22 mouse cellular contexts compared by ENCODE assay signal in the genomic region with DNA sequence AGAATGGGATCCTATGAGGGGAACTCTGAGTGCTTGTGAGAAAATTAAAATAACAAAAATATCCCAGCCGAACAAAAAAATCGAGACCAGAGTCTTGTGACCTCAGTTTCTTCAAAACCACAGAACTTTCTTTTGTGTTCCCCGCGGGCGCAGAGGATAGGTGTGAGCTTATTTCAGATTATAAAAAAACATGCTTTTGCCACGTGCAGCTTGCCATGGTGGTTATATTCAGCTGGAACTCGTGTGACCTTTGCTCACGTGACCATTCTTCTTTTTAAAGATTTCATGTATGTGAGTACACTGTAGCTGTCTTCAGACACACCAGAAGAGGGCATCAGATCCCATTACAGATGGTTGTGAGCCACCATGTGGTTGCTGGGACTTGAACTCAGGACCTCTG. TPM values are rescaled to one million over a fixed set of nuclear protein-coding genes. Genes with fewer than 3 reads are reported as not detected.
DNase-seq lines count a peak whose midpoint lies in the region; ATAC-seq and TF ChIP-seq lines count a peak whose summit lies in the region.
"Had no signal": no experiment of that assay in that cellular context is flagged by ENCODE, and none has a peak within 500 bp of the region (broad histone marks: within the 10 kb centered on the region; RNA-seq: fewer than 3 reads in every experiment).

No protein-coding gene starts in this region.

- no peak for DNase-seq in midbrain, embryonic 10.5 days (ENCODE audit: low spot score)
- DNase-seq in CH12.LX (ENCODE audit: extremely low read depth): peak; percentile 12
- peak; percentile 44 for DNase-seq in splenic B cell, adult 2 months (ENCODE audit: low read depth, low spot score)
- no peak for DNase-seq in ovary, postnatal 14 days (ENCODE audit: low spot score)
- DNase-seq: adrenal gland, postnatal 14 days; B cell, adult 2 months; cerebellum, adult 11-12 months; cerebellum, adult 9-10 months; cerebellum, postnatal 25 days; gastrocnemius, postnatal 36 days; heart, adult 18-20 months; heart, postnatal 14 days had no signal

- no peaks in the 10 kb centered on the region for H3K9me3 ChIP-seq in heart, embryonic 13.5 days
- no peaks in the 10 kb centered on the region for H3K9me3 ChIP-seq in heart, embryonic 11.5 days (replicated peaks; ENCODE audit: control insufficient read depth, low read length)
- H3K9me3 ChIP-seq in midbrain, embryonic 15.5 days: no peaks in the 10 kb centered on the region
- H3K9me3 ChIP-seq in midbrain, embryonic 10.5 days (replicated peaks): no peaks in the 10 kb centered on the region
- no peaks in the 10 kb centered on the region for H3K9me3 ChIP-seq in CH12.LX (replicated peaks; ENCODE audit: low read length)
- H3K9me3 ChIP-seq: embryonic facial prominence, embryonic 12.5 days; forebrain, embryonic 15.5 days; hindbrain, embryonic 12.5 days had no signal

- no peak for TF ChIP-seq CTCF in CH12.LX (conservative IDR thresholded peaks at IDR 0.05 in 1 of 2, IDR thresholded peaks at IDR 0.05 in 1 of 2; ENCODE audit: low read depth in 2 of 2, low read length in 2 of 2)

- no peak overlapping the region for H3K9ac ChIP-seq in heart, embryonic 13.5 days
- H3K9ac ChIP-seq in heart, embryonic 11.5 days (ENCODE audit: low read depth, low read length): no peak overlapping the region
- no peak overlapping the region for H3K9ac ChIP-seq in midbrain, embryonic 15.5 days
- no peak overlapping the region for H3K9ac ChIP-seq in CH12.LX (ENCODE audit: insufficient read depth, low read depth)
- H3K9ac ChIP-seq: embryonic facial prominence, embryonic 12.5 days; forebrain, embryonic 15.5 days; hindbrain, embryonic 12.5 days had no signal

- in situ Hi-C loops in CH12.LX (cut with MboI; ENCODE audit: low pct_ligation_motif_present, low pct_unique_long_range_greater_than_20kb, low sequenced_read_pairs): loop anchor here (5.0 kb wide), 2 partner anchors 68 to 223 kb away; no protein-coding TSS in a partner anchor

- whole genome bisulfite sequencing in heart, embryonic 13.5 days: 84% methylated on average over 8 of the region's 8 CpGs
- 83% methylated on average over 8 of the region's 8 CpGs for WGBS in heart, embryonic 11.5 days (ENCODE audit: insufficient replicate concordance)
- 91% methylated on average over 8 of the region's 8 CpGs for WGBS in midbrain, embryonic 15.5 days
- WGBS in midbrain, embryonic 10.5 days: 89% methylated on average over 8 of the region's 8 CpGs

- ATAC-seq in heart, embryonic 13.5 days (ENCODE audit: extremely low read depth, insufficient number of reproducible peaks, low FRiP score, low TSS enrichment): no peak
- ATAC-seq in heart, embryonic 11.5 days (replicated peaks; ENCODE audit: insufficient number of reproducible peaks, low FRiP score, low TSS enrichment): no peak
- ATAC-seq in midbrain, embryonic 15.5 days (replicated peaks): no peak
- ATAC-seq: activated CD4-positive, CD25-positive, alpha-beta regulatory T cell, adult 4 months; CD4-positive, CD25-positive, alpha-beta regulatory T cell, adult 4 months; forebrain, embryonic 15.5 days; intestine, embryonic 16.5 days; Patski had no signal

- no peak for TF ChIP-seq EP300 in CH12.LX (IDR thresholded peaks at IDR 0.05; ENCODE audit: low read length)

- H3K4me2 ChIP-seq in heart, embryonic 13.5 days: no peak overlapping the region
- H3K4me2 ChIP-seq in heart, embryonic 11.5 days: no peak overlapping the region
- H3K4me2 ChIP-seq in midbrain, embryonic 15.5 days: no peak overlapping the region
- H3K4me2 ChIP-seq in CH12.LX (ENCODE audit: insufficient read depth, low read depth, poor library complexity, severe bottlenecking): no peak overlapping the region
- H3K4me2 ChIP-seq: embryonic facial prominence, embryonic 12.5 days; forebrain, embryonic 15.5 days; hindbrain, embryonic 12.5 days had no signal

- dilution Hi-C loops in CH12.LX (cut with MboI; ENCODE audit: extremely low pct_ligation_motif_present, extremely low pct_unique_long_range_greater_than_20kb, low sequenced_read_pairs): no loop called here

- peak overlapping the region; percentile 79; the same call in 1 of the 2 replicates for H3K27ac ChIP-seq in heart, embryonic 13.5 days (replicated peaks)
- no peak overlapping the region for H3K27ac ChIP-seq in heart, embryonic 11.5 days (ENCODE audit: low read depth, low read length)
- peak overlapping the region; percentile 50; the same call in 1 of the 2 replicates for H3K27ac ChIP-seq in midbrain, embryonic 15.5 days
- H3K27ac ChIP-seq in midbrain, embryonic 10.5 days (replicated peaks): no peak overlapping the region
- H3K27ac ChIP-seq in CH12.LX (ENCODE audit: insufficient read depth, low read depth): no peak overlapping the region
- H3K27ac ChIP-seq: hindbrain, embryonic 12.5 days had no signal

- H3K79me2 ChIP-seq in CH12.LX (replicated peaks; ENCODE audit: control insufficient read depth, extremely low read depth, insufficient read depth, poor library complexity, severe bottlenecking): no peaks in the 10 kb centered on the region

- TF ChIP-seq POLR2A in CH12.LX (IDR thresholded peaks at IDR 0.05; ENCODE audit: low read depth, low read length): no peak

- peaks cover 45% of the 10 kb centered on the region for H3K4me1 ChIP-seq in heart, embryonic 13.5 days
- H3K4me1 ChIP-seq in heart, embryonic 11.5 days (ENCODE audit: control insufficient read depth, insufficient read depth, low read length): peaks cover 15% of the 10 kb centered on the region
- H3K4me1 ChIP-seq in midbrain, embryonic 15.5 days: no peaks in the 10 kb centered on the region
- H3K4me1 ChIP-seq in midbrain, embryonic 10.5 days: no peaks in the 10 kb centered on the region
- H3K4me1 ChIP-seq in CH12.LX (ENCODE audit: control insufficient read depth in 1 of 2, insufficient read depth in 2 of 2): peaks cover 5 to 24% of the 10 kb centered on the region in 2 experiments; a peak in 3 of 4 replicates

- peaks cover 16% of the 10 kb centered on the region for H3K36me3 ChIP-seq in heart, embryonic 13.5 days
- no peaks in the 10 kb centered on the region for H3K36me3 ChIP-seq in heart, embryonic 11.5 days (ENCODE audit: control insufficient read depth, insufficient read depth, low read length)
- peaks cover 3% of the 10 kb centered on the region; the same call in 1 of the 2 replicates for H3K36me3 ChIP-seq in midbrain, embryonic 15.5 days (replicated peaks)
- H3K36me3 ChIP-seq in midbrain, embryonic 10.5 days: peaks cover 4% of the 10 kb centered on the region; the same call in 1 of the 2 replicates
- peaks cover 0 to 2% of the 10 kb centered on the region in 2 experiments for H3K36me3 ChIP-seq in CH12.LX (replicated peaks in 1 of 2; ENCODE audit: control insufficient read depth in 1 of 2, insufficient read depth in 1 of 2, low read length in 1 of 2)
- H3K36me3 ChIP-seq in splenic B cell, adult 2 months (ENCODE audit: control insufficient read depth, insufficient read depth, low read length, poor library complexity, severe bottlenecking): no peaks in the 10 kb centered on the region
- H3K36me3 ChIP-seq: embryonic facial prominence, embryonic 12.5 days; hindbrain, embryonic 12.5 days had no signal

- H3K27me3 ChIP-seq in heart, embryonic 13.5 days (replicated peaks): no peaks in the 10 kb centered on the region
- H3K27me3 ChIP-seq in heart, embryonic 11.5 days (ENCODE audit: control insufficient read depth, insufficient read depth, low read length): no peaks in the 10 kb centered on the region
- H3K27me3 ChIP-seq in midbrain, embryonic 15.5 days (replicated peaks): no peaks in the 10 kb centered on the region
- H3K27me3 ChIP-seq in midbrain, embryonic 10.5 days (ENCODE audit: low read depth, poor library complexity, severe bottlenecking): no peaks in the 10 kb centered on the region
- H3K27me3 ChIP-seq in CH12.LX (replicated peaks): no peaks in the 10 kb centered on the region
- H3K27me3 ChIP-seq in splenic B cell, adult 2 months (ENCODE audit: control insufficient read depth, insufficient read depth, low read length, poor library complexity, severe bottlenecking): no peaks in the 10 kb centered on the region
- H3K27me3 ChIP-seq: embryonic facial prominence, embryonic 12.5 days; forebrain, embryonic 15.5 days; hindbrain, embryonic 12.5 days; Patski had no signal

- no peak for TF ChIP-seq RAD21 in CH12.LX (IDR thresholded peaks at IDR 0.05; ENCODE audit: low read depth, low read length)

- no peak overlapping the region for H3K4me3 ChIP-seq in heart, embryonic 13.5 days
- no peak overlapping the region for H3K4me3 ChIP-seq in heart, embryonic 11.5 days (ENCODE audit: low read depth, low read length)
- H3K4me3 ChIP-seq in midbrain, embryonic 15.5 days: no peak overlapping the region
- no peak overlapping the region for H3K4me3 ChIP-seq in midbrain, embryonic 10.5 days
- no peak overlapping the region for H3K4me3 ChIP-seq in CH12.LX (replicated peaks in 1 of 3; ENCODE audit: low read depth in 2 of 3, low read length in 2 of 3, poor library complexity in 1 of 3)
- H3K4me3 ChIP-seq: embryonic facial prominence, embryonic 12.5 days; forebrain, embryonic 15.5 days; hindbrain, embryonic 12.5 days had no signal

TF ChIP-seq in CH12.LX, 34 proteins besides CTCF, POLR2A, EP300 and RAD21:
- TF ChIP-seq ZNF384 (IDR thresholded peaks at IDR 0.05; ENCODE audit: low read depth, low read length) (peak; percentile 44; the same call in 1 of the 2 replicates), BHLHE40 (IDR thresholded peaks at IDR 0.05; ENCODE audit: low read depth, low read length) (peak; percentile 86), SIN3A (IDR thresholded peaks at IDR 0.05; ENCODE audit: low read length) (no peak)

RNA-seq across cellular contexts. Expression of a gene that starts 30.5 kb away (rescaled TPM):
- polyA plus RNA-seq in heart, embryonic 13.5 days (2015; fragmentation: Nextera tagmentation; extraction: Ambion mirVana): 120 and 122 TPM in 2 replicates
- polyA plus RNA-seq in heart, embryonic 11.5 days (2014; fragmentation: Nextera tagmentation; extraction: Ambion mirVana): 118 and 133 TPM in 2 replicates
- 58.0 and 59.2 TPM in 2 replicates for polyA plus RNA-seq in midbrain, embryonic 15.5 days (2015; fragmentation: Nextera tagmentation; extraction: Ambion mirVana)
- 80.2 and 82.2 TPM in 2 replicates for polyA plus RNA-seq in midbrain, embryonic 10.5 days (2016; fragmentation: Nextera tagmentation; extraction: Ambion mirVana)
- total RNA-seq in CH12.LX (2012; rRNA removed): 23.4 and 23.7 TPM in 2 replicates
- 11.9 and 13.6 TPM in 2 replicates for total RNA-seq in CH12.LX (2014; rRNA removed)
- polyA plus RNA-seq in CH12.LX (2012; ENCODE audit: insufficient read length, low read depth): 16.5 and 22.0 TPM in 2 replicates

Comparison
In these comparisons a context has a peak if more than half of its experiments do, and no peak if none do; other contexts are left out.
1. H3K27ac ChIP-seq: peak in heart, embryonic 13.5 days (single experiment) and midbrain, embryonic 15.5 days (single experiment); none in heart, embryonic 11.5 days (single experiment), midbrain, embryonic 10.5 days (single experiment) and CH12.LX (single experiment).
2. DNase-seq: peak in CH12.LX (single experiment) and splenic B cell, adult 2 months (single experiment); none in midbrain, embryonic 10.5 days (single experiment) and ovary, postnatal 14 days (single experiment).